ENCODE assay signal across 9 mouse cellular contexts in genomic region chr8:108911511-108911910, GRCm38 (mm10).
DNase-seq lines count a peak whose midpoint lies in the region; ATAC-seq and TF ChIP-seq lines count a peak whose summit lies in the region.
"Had no signal": no experiment of that assay in that cellular context is flagged by ENCODE, and none has a peak within 500 bp of the region (broad histone marks: within the 10 kb centered on the region; RNA-seq: fewer than 3 reads in every experiment).

No protein-coding gene starts in this region.

- peak; percentile 84 for DNase-seq in ES-CJ7 (ENCODE audit: low read depth, low spot score)
- DNase-seq in adrenal gland, postnatal 36 days = peak; percentile 88 to 90
- DNase-seq in heart, postnatal 0 days (ENCODE audit: low spot score) = peak; percentile 78
- peak; percentile 77 for DNase-seq in layer of hippocampus, adult 9-11 months
- peak; percentile 90 for DNase-seq in lung, postnatal 25 days (ENCODE audit: low spot score)
- DNase-seq in right cerebral cortex, adult 18-20 months = peak; percentile 84
- DNase-seq in urinary bladder, postnatal 14 days (ENCODE audit: low spot score) = peak; percentile 92

- H3K36me3 ChIP-seq in embryonic facial prominence, embryonic 13.5 days = peaks cover 9% of the 10 kb centered on the region
- H3K36me3 ChIP-seq in heart, postnatal 0 days (replicated peaks; ENCODE audit: control insufficient read depth, insufficient read depth, low read length) = no peaks in the 10 kb centered on the region

- no peaks in the 10 kb centered on the region for H3K27me3 ChIP-seq in embryonic facial prominence, embryonic 13.5 days
- H3K27me3 ChIP-seq in heart, postnatal 0 days (ENCODE audit: control insufficient read depth, insufficient read depth, low read length) = no peaks in the 10 kb centered on the region
- H3K27me3 ChIP-seq: midbrain, embryonic 12.5 days had no signal

- no peak overlapping the region for H3K27ac ChIP-seq in embryonic facial prominence, embryonic 13.5 days
- peak overlapping the region; percentile 53; the same call in 1 of the 2 replicates for H3K27ac ChIP-seq in heart, postnatal 0 days (ENCODE audit: low read depth)

- H3K4me1 ChIP-seq in embryonic facial prominence, embryonic 13.5 days = peaks cover 41% of the 10 kb centered on the region
- peaks cover 15% of the 10 kb centered on the region for H3K4me1 ChIP-seq in heart, postnatal 0 days (ENCODE audit: control insufficient read depth, insufficient read depth)

- no peaks in the 10 kb centered on the region for H3K9me3 ChIP-seq in embryonic facial prominence, embryonic 13.5 days
- H3K9me3 ChIP-seq in heart, postnatal 0 days (replicated peaks; ENCODE audit: control insufficient read depth, low read length) = no peaks in the 10 kb centered on the region
- H3K9me3 ChIP-seq: midbrain, embryonic 12.5 days had no signal

- H3K4me3 ChIP-seq in embryonic facial prominence, embryonic 13.5 days = no peak overlapping the region
- H3K4me3 ChIP-seq in heart, postnatal 0 days (ENCODE audit: low read depth, low read length) = no peak overlapping the region
- H3K4me3 ChIP-seq: midbrain, embryonic 12.5 days had no signal

- H3K9ac ChIP-seq in embryonic facial prominence, embryonic 13.5 days = no peak overlapping the region
- H3K9ac ChIP-seq in heart, postnatal 0 days (replicated peaks; ENCODE audit: low read depth, low read length) = no peak overlapping the region
- H3K9ac ChIP-seq: midbrain, embryonic 12.5 days had no signal

- no peak for TF ChIP-seq EP300 in heart, postnatal 0 days (IDR thresholded peaks at IDR 0.05; ENCODE audit: low read depth)

- WGBS in embryonic facial prominence, embryonic 13.5 days = 4% methylated on average over 6 of the region's 6 CpGs
- 14% methylated on average over 6 of the region's 6 CpGs for whole genome bisulfite sequencing in heart, postnatal 0 days

- ATAC-seq in embryonic facial prominence, embryonic 13.5 days (ENCODE audit: insufficient number of reproducible peaks, insufficient read depth, low FRiP score, low TSS enrichment, low read depth) = no peak
- ATAC-seq in heart, postnatal 0 days (ENCODE audit: insufficient read depth, low read depth) = peak; percentile 57; the same call in 1 of the 2 replicates

- TF ChIP-seq CTCF in heart, postnatal 0 days (IDR thresholded peaks at IDR 0.05; ENCODE audit: low read depth) = peak; percentile 99

- peak overlapping the region; percentile 1; the same call in 1 of the 2 replicates for H3K4me2 ChIP-seq in embryonic facial prominence, embryonic 13.5 days
- no peak overlapping the region for H3K4me2 ChIP-seq in heart, postnatal 0 days (ENCODE audit: low read depth, low read length)
- H3K4me2 ChIP-seq: midbrain, embryonic 12.5 days had no signal
